ENCODE assay signal across 8 mouse cellular contexts in the genomic region with DNA sequence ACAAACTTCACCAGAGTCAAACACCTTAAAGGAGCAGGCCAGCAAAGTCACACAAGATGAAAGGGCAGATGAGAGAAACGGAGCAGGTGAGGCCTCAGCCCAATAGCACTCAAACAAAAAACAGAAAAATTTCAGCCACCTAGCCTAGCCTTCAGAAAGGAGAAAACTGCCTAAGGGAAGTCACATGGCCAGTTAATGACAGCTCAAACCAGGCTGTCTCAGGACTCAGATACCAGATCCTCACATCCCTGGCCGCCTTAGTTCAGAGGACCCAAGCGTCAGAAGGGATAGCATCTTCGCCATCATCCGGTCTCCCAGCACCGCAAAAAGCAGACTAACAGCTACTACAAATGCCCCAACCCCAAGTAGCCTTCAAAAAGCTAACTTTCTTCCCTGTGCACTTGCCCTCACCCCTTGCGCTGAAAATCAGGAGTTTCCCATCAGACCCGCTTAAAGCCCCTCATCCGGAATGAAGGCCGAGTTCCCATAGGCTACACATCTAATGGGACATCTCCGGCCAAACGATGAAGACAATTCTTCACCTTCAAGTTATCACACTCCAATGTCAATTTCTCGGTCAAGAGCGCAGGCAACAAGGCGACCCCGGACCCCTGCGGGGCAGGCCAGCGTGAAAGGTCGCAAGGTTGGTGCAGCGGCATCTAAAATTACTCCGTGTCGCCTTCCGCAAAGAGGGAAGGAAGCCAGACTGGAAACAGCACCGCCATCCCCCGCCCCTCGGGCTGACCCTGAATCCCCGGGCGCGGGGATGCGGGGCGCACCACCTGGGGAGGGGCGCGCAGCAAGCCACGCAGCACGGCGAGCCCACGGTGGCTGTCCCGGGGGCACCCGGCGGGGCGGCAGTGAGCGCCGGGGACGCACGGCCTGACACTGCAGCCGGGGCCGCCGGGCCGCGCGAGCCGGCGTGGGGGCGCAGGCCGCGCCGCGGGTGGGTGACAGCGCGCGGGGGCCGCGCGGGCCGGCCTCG. TPM values are rescaled to one million over a fixed set of nuclear protein-coding genes. Genes with fewer than 3 reads are reported as not detected.
DNase-seq lines count a peak whose midpoint lies in the region; ATAC-seq and TF ChIP-seq lines count a peak whose summit lies in the region.

No protein-coding gene starts in this region.

- no peaks in the 10 kb centered on the region for H3K36me3 ChIP-seq in kidney, adult 2 months (ENCODE audit: control insufficient read depth, insufficient read depth, low read length)
- H3K36me3 ChIP-seq in hindbrain, embryonic 10.5 days: peaks cover 6% of the 10 kb centered on the region
- no peaks in the 10 kb centered on the region for H3K36me3 ChIP-seq in liver, embryonic 15.5 days (replicated peaks)

- peak overlapping the region; percentile 89 for H3K4me2 ChIP-seq in liver, embryonic 15.5 days

- no peaks in the 10 kb centered on the region for H3K9me3 ChIP-seq in hindbrain, embryonic 10.5 days
- H3K9me3 ChIP-seq in liver, embryonic 15.5 days (replicated peaks): no peaks in the 10 kb centered on the region

- H3K27ac ChIP-seq in kidney, adult 2 months (ENCODE audit: insufficient read depth, low read depth, low read length): no peak overlapping the region
- H3K27ac ChIP-seq in hindbrain, embryonic 10.5 days: peak overlapping the region; percentile 88
- no peak overlapping the region for H3K27ac ChIP-seq in liver, embryonic 15.5 days (replicated peaks)

- H3K4me1 ChIP-seq in kidney, adult 2 months (ENCODE audit: control insufficient read depth, insufficient read depth, low read length): peaks cover 8% of the 10 kb centered on the region; the same call in 1 of the 2 replicates
- H3K4me1 ChIP-seq in hindbrain, embryonic 10.5 days (replicated peaks): peaks cover 37% of the 10 kb centered on the region
- peaks cover 12% of the 10 kb centered on the region; the same call in 1 of the 2 replicates for H3K4me1 ChIP-seq in liver, embryonic 15.5 days (replicated peaks)

- DNase-seq in kidney, adult 2 months: peak; percentile 13
- DNase-seq in kidney, adult 8-10 months: no peak
- peak; percentile 15 for DNase-seq in NIH3T3 (ENCODE audit: low read depth)
- peak; percentile 54 for DNase-seq in embryo, embryonic 9.5 days (ENCODE audit: extremely low spot score)
- peak; percentile 41 for DNase-seq in hindbrain, embryonic 10.5 days (ENCODE audit: low spot score)
- DNase-seq in retina, postnatal 1 day: peak; percentile 60
- no peak for DNase-seq in natural killer cell, adult 2 months (ENCODE audit: low spot score in 2 of 2)

- ATAC-seq in liver, embryonic 15.5 days (ENCODE audit: insufficient read depth): peak; percentile 29; the same call in 1 of the 2 replicates

- TF ChIP-seq CTCF in kidney, adult 2 months (conservative IDR thresholded peaks at IDR 0.05; ENCODE audit: insufficient read depth, insufficient read length, low read depth, low read length): no peak

- H3K27me3 ChIP-seq in kidney, adult 2 months (replicated peaks; ENCODE audit: control insufficient read depth, insufficient read depth, low read length): no peaks in the 10 kb centered on the region
- H3K27me3 ChIP-seq in hindbrain, embryonic 10.5 days (ENCODE audit: insufficient read depth, poor library complexity, severe bottlenecking): peaks cover 24% of the 10 kb centered on the region; the same call in 1 of the 2 replicates
- H3K27me3 ChIP-seq in liver, embryonic 15.5 days: peaks cover 49% of the 10 kb centered on the region

- 10% methylated on average over 66 of the region's 66 CpGs for WGBS in kidney, adult 2 months
- 2% methylated on average over 66 of the region's 66 CpGs for WGBS in hindbrain, embryonic 10.5 days
- 5% methylated on average over 63 of the region's 66 CpGs for WGBS in liver, embryonic 15.5 days (ENCODE audit: insufficient replicate concordance)

- peak overlapping the region; percentile 42 for H3K9ac ChIP-seq in liver, embryonic 15.5 days

- H3K4me3 ChIP-seq in kidney, adult 2 months (ENCODE audit: insufficient read depth, low read depth, low read length): peak overlapping the region; percentile 77
- H3K4me3 ChIP-seq in hindbrain, embryonic 10.5 days: peak overlapping the region; percentile 89
- H3K4me3 ChIP-seq in liver, embryonic 15.5 days (replicated peaks): peak overlapping the region; percentile 67

- TF ChIP-seq POLR2A in kidney, adult 2 months (IDR thresholded peaks at IDR 0.05; ENCODE audit: low read depth, low read length): no peak

RNA-seq across cellular contexts. Expression of gene Slc23a2, which starts 0.7 kb away (rescaled TPM):
- polyA plus RNA-seq in kidney, adult 2 months (2012; rRNA removed): 15.3 and 15.7 TPM in 2 replicates
- polyA plus RNA-seq in hindbrain, embryonic 10.5 days (2016; fragmentation: Nextera tagmentation; extraction: Ambion mirVana): 10.3 and 11.8 TPM in 2 replicates
- polyA plus RNA-seq in liver, embryonic 15.5 days (2015; fragmentation: Nextera tagmentation; extraction: Ambion mirVana): 3.0 and 3.7 TPM in 2 replicates

Comparison
In these comparisons a context has a peak if more than half of its experiments do, and no peak if none do; other contexts are left out.
1. DNase-seq: peak in kidney, adult 2 months (single experiment), NIH3T3 (single experiment), embryo, embryonic 9.5 days (single experiment), hindbrain, embryonic 10.5 days (single experiment) and retina, postnatal 1 day (single experiment); none in kidney, adult 8-10 months (0 of 2) and natural killer cell, adult 2 months (0 of 2).
2. Peak in every context shown above with its lines, with median percentiles within 50 percentile points of each other: H3K4me3 ChIP-seq.